Mouse (Mus musculus) intestine, postnatal 0 days (tissue): ENCODE measurements at regions not wholly inside any gene's neighbourhood (a gene's known extent, or its start where the extent isn't known, plus 50 kb on each side); places are given as distances from the start of the nearest gene placed in this dataset.

Source experiments
- ATAC-seq: fragments of 200-750 bp; cut with Nextera tagmentation; 2 replicates; pipeline ENCODE4 v1.8.0; 2017; ENCODE audit warnings: mild to moderate bottlenecking, moderate TSS enrichment, moderate library complexity
- H3K27ac ChIP-seq: fragments of 300-500 bp; sonication (generic); 2 replicates; pipeline ENCODE4 v1.5.1; 2014; ENCODE audit warnings: mild to moderate bottlenecking, low read depth, low read length, moderate library complexity
- H3K27me3 ChIP-seq: fragments of 300-500 bp; sonication (generic); replicated peaks from 2 replicates; pipeline ENCODE4 v1.6.1; 2014; ENCODE audit warnings: low read length, mixed read lengths; ENCODE audit not compliant: control insufficient read depth, insufficient read depth
- H3K36me3 ChIP-seq: fragments of 300-500 bp; sonication (generic); 2 replicates; pipeline ENCODE4 v1.6.1; 2014; ENCODE audit warnings: mild to moderate bottlenecking, moderate library complexity; ENCODE audit not compliant: control insufficient read depth, insufficient read depth
- H3K4me1 ChIP-seq: fragments of 300-500 bp; sonication (generic); replicated peaks from 2 replicates; pipeline ENCODE4 v1.6.1; 2014; ENCODE audit warnings: antibody characterized with exemption, low read length, mixed read lengths; ENCODE audit not compliant: control insufficient read depth, insufficient read depth
- H3K4me2 ChIP-seq: fragments of 300-500 bp; sonication (generic); replicated peaks from 2 replicates; pipeline ENCODE4 v1.6.1; 2014; ENCODE audit warnings: low read depth, mild to moderate bottlenecking, moderate library complexity
- H3K4me3 ChIP-seq: fragments of 300-500 bp; sonication (generic); 2 replicates; pipeline ENCODE4 v1.5.1; 2014; ENCODE audit warnings: low read depth, low read length
- H3K9ac ChIP-seq: fragments of 300-500 bp; sonication (generic); 2 replicates; pipeline ENCODE4 v1.6.1; 2014; ENCODE audit warnings: mild to moderate bottlenecking, low read depth, low read length
- H3K9me3 ChIP-seq: fragments of 300-500 bp; sonication (generic); 2 replicates; pipeline ENCODE4 v1.6.1; 2016; ENCODE audit warnings: mixed run types; ENCODE audit not compliant: control insufficient read depth
- CTCF ChIP-seq: sonication (generic); IDR thresholded peaks from 2 replicates; pipeline ENCODE4 v1.5.1; 2016; ENCODE audit warnings: low read depth, mild to moderate bottlenecking, control low read depth, antibody characterized with exemption, moderate library complexity
- WGBS: fragments of 180-500 bp; shearing (Covaris S2); extraction: QIAGEN DNeasy Blood & Tissue Kit; methylation state at CpG from one replicate; pipeline ENCODE4 v1.1.7; 2014; 5-methylcytosine and 5-hydroxymethylcytosine counted together

- no peak overlapping the region for H3K9ac ChIP-seq
- peak; percentile 25; the same call in 1 of the 2 replicates for ATAC-seq
- no peak for TF ChIP-seq CTCF
- H3K36me3 ChIP-seq: no peaks in the 10 kb centered on the region
- WGBS: 49% methylated on average over 3 of the region's 3 CpGs
- H3K4me3 ChIP-seq: no peak overlapping the region
- H3K9me3 ChIP-seq: no peaks in the 10 kb centered on the region
- H3K4me1 ChIP-seq: no peaks in the 10 kb centered on the region
- no peak overlapping the region for H3K4me2 ChIP-seq
- H3K27ac ChIP-seq: no peak overlapping the region
- H3K27me3 ChIP-seq: no peaks in the 10 kb centered on the region
Measured at GRCm38 (mm10) chr10:97219474-97219873, 259.9 kb upstream of the Dcn start.

- no peak for TF ChIP-seq CTCF
- H3K4me2 ChIP-seq: no peak overlapping the region
- no peak overlapping the region for H3K4me3 ChIP-seq
- no peaks in the 10 kb centered on the region for H3K36me3 ChIP-seq
- H3K4me1 ChIP-seq: no peaks in the 10 kb centered on the region
- no peaks in the 10 kb centered on the region for H3K9me3 ChIP-seq
- H3K27ac ChIP-seq: no peak overlapping the region
- 37% methylated on average over 3 of the region's 3 CpGs for WGBS
- no peaks in the 10 kb centered on the region for H3K27me3 ChIP-seq
- H3K9ac ChIP-seq: no peak overlapping the region
- ATAC-seq: peak; percentile 95
Measured at GRCm38 (mm10) chr10:97220431-97220830, 259.0 kb upstream of the Dcn start.

- no peaks in the 10 kb centered on the region for H3K4me1 ChIP-seq
- H3K27me3 ChIP-seq: no peaks in the 10 kb centered on the region
- no peaks in the 10 kb centered on the region for H3K9me3 ChIP-seq
- no peak overlapping the region for H3K4me3 ChIP-seq
- H3K4me2 ChIP-seq: no peak overlapping the region
- no peak overlapping the region for H3K27ac ChIP-seq
- 70% methylated on average over 4 of the region's 4 CpGs for WGBS
- ATAC-seq: no peak
- no peaks in the 10 kb centered on the region for H3K36me3 ChIP-seq
- H3K9ac ChIP-seq: no peak overlapping the region
- TF ChIP-seq CTCF: no peak
Measured at GRCm38 (mm10) chr10:97235631-97236030, 243.8 kb upstream of the Dcn start.

GRCm38 (mm10) chr10:97241476-97241875 is 237.9 kb upstream of the Dcn start:
- Histone ChIP-seq H3K27ac (no peak overlapping the region), H3K9me3 (no peaks in the 10 kb centered on the region), H3K4me3 (no peak overlapping the region), H3K27me3 (no peaks in the 10 kb centered on the region), H3K36me3 (no peaks in the 10 kb centered on the region), H3K4me2 (no peak overlapping the region), H3K4me1 (no peaks in the 10 kb centered on the region), H3K9ac (no peak overlapping the region)
- no peak for ATAC-seq
- no peak for TF ChIP-seq CTCF
- 77% methylated on average over 2 of the region's 2 CpGs for WGBS

GRCm38 (mm10) chr10:97245674-97246073 is 233.7 kb upstream of the Dcn start:
- Histone ChIP-seq H3K4me1 (peaks cover 4% of the 10 kb centered on the region; the same call in 1 of the 2 replicates), H3K4me2 (no peak overlapping the region), H3K9me3 (no peaks in the 10 kb centered on the region), H3K36me3 (no peaks in the 10 kb centered on the region), H3K9ac (no peak overlapping the region), H3K27ac (no peak overlapping the region), H3K27me3 (no peaks in the 10 kb centered on the region), H3K4me3 (no peak overlapping the region)
- 96% methylated on average over 3 of the region's 3 CpGs for WGBS
- ATAC-seq: no peak
- no peak for TF ChIP-seq CTCF

- no peaks in the 10 kb centered on the region for H3K27me3 ChIP-seq
- H3K4me1 ChIP-seq: peaks cover 4% of the 10 kb centered on the region; the same call in 1 of the 2 replicates
- no peak overlapping the region for H3K4me2 ChIP-seq
- WGBS: 34% methylated on average over 4 of the region's 4 CpGs
- H3K36me3 ChIP-seq: no peaks in the 10 kb centered on the region
- ATAC-seq: peak; percentile 78
- no peak overlapping the region for H3K4me3 ChIP-seq
- H3K9ac ChIP-seq: no peak overlapping the region
- no peak for TF ChIP-seq CTCF
- no peak overlapping the region for H3K27ac ChIP-seq
- H3K9me3 ChIP-seq: no peaks in the 10 kb centered on the region
Measured at GRCm38 (mm10) chr10:97248522-97248921, 230.9 kb upstream of the Dcn start.

- H3K4me1 ChIP-seq: peaks cover 4% of the 10 kb centered on the region; the same call in 1 of the 2 replicates
- no peak overlapping the region for H3K4me2 ChIP-seq
- H3K36me3 ChIP-seq: no peaks in the 10 kb centered on the region
- H3K27ac ChIP-seq: no peak overlapping the region
- WGBS: 67% methylated on average over 1 of the region's 1 CpGs
- TF ChIP-seq CTCF: no peak
- no peaks in the 10 kb centered on the region for H3K9me3 ChIP-seq
- no peak overlapping the region for H3K4me3 ChIP-seq
- ATAC-seq: no peak
- no peaks in the 10 kb centered on the region for H3K27me3 ChIP-seq
- no peak overlapping the region for H3K9ac ChIP-seq
Measured at GRCm38 (mm10) chr10:97249760-97250159, 229.6 kb upstream of the Dcn start.
